Mouse (Mus musculus) 3T3-L1 (cell line): ENCODE measurements around the gene Baiap2.

ENCODE experiments used
- DNase-seq: peaks from one replicate; pipeline ENCODE4 v3.0.0-alpha.2; 2015; ENCODE audit warnings: low read depth, low spot score

Gene Baiap2

GRCm38 (mm10) chr11:119919897-119920296, 22.7 kb upstream of the Baiap2 start:
- DNase-seq: peak; percentile 79

GRCm38 (mm10) chr11:119920668-119921067, 21.9 kb upstream of the Baiap2 start:
- DNase-seq: no peak

GRCm38 (mm10) chr11:119925176-119925575, 17.4 kb upstream of the Baiap2 start:
- DNase-seq: peak; percentile 52

- no peak for DNase-seq
Observed at GRCm38 (mm10) chr11:119926762-119927161, 15.8 kb upstream of the Baiap2 start.

- DNase-seq: no peak
Observed at GRCm38 (mm10) chr11:119928023-119928681, 14.4 kb upstream of the Baiap2 start.

DNA sequence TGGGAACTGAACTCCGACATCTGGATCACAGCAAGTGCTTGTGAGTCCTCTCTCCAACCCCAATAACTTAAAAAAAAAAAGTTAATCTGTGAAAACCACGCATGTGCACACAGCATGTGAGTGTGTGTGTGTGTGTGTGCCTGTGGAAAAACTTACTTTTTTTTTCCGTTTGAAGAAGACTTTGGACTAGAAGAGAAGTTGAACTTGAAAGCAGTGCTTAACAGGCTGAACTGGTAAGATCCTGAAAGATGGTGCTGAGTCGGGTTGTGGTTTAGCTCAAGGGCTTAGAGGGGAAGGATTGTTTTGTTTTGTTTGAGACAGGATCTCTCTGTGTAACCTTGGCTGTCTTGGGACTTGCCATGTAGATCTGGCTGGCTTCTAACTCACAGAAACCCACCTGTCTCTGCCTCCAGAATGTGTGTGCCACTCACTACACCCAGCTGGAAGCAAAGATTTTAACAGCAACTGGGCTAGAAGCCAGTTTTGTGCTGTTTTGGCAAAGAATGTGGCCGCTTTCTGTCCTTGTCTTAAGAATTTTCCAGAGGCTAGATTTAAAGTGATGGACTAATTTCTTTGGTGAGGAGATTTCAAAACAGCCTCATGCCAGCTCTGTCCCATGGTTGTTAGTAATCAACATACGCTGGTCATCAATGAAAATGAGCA, 12.8 kb upstream of the Baiap2 start:
- DNase-seq: peak; percentile 68

- no peak for DNase-seq
Observed at GRCm38 (mm10) chr11:119931809-119932208, 10.8 kb upstream of the Baiap2 start.

DNA sequence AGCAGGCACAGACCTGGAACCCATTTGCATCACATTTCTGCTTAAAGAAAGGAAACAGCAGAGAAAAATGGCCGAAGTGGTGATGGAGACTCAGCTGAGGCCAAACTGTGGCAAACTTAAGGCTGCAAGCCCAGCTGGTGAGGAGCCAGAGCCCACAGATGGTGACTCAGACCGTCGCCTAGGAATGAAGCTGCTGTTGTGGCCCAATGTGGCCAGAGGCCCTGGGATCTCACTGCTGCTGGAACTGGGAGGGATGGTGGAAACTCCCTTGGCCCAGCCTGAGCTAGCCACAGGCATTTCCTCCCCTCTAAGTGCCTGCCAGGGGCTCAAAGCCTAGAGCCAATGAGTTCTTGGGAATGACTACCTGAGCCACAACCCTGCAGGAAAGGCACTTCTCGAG, 9.4 kb upstream of the Baiap2 start:
- DNase-seq: peak; percentile 100

- DNase-seq: peak; percentile 53
Observed at GRCm38 (mm10) chr11:119933819-119934583, 8.6 kb upstream of the Baiap2 start.

GRCm38 (mm10) chr11:119934773-119935172, 7.8 kb upstream of the Baiap2 start:
- no peak for DNase-seq

- peak; percentile 68 for DNase-seq
Observed at GRCm38 (mm10) chr11:119935457-119935856, 7.1 kb upstream of the Baiap2 start.

- DNase-seq: no peak
Observed at GRCm38 (mm10) chr11:119936456-119936855, 6.1 kb upstream of the Baiap2 start.

DNA sequence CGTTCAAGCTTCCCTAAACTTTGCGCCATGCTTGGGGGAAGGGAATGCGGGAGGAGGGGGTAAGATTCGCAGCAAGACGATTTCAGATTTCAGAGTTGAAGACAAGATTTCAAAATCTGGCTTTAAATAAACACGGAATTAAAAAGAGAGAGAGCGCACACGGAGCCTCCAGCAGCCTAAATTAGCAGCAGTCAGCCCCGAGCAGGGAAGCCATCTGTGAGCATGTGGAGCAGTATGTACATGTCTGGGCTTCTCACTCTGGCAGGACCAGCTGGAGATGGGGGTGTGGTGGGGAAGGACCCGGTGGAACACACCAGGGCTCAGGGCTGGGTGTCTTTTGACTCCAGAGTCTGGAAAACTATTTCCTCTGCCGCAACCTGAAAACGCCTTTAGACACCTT, 5.3 kb upstream of the Baiap2 start:
- no peak for DNase-seq

GRCm38 (mm10) chr11:119937772-119938502, 4.6 kb upstream of the Baiap2 start:
- DNase-seq: no peak

DNA sequence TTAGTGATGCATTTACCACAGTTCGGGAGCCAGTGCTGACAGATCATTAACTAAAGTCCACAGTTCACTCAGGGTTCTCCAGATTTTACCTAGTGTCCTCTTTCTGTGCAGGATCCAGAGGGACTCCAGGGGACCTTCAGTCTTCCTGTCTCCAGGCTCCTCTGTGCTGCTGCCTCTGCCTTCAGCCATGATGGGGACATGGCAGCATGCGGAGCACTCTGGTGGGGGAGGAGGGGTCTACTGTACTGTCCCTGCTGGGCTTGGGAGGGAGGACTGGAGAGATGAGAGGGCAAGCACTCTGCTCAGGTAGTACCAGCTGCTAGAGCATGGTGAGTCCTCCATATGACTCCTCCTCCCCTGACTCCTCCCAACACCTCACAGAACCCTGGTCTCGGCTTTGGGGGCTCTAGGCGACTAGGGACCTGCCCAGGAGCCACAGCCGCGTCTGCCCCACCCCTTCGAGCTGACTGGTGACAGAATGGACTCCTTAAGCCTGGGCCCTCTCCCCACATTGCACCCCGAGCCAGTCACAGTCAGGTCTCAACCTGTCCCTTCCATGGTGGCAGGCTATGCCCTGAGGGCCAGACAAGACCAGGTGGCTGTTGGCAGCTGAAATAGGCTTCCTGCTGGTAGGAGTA, 3.4 kb upstream of the Baiap2 start:
- DNase-seq: no peak

- DNase-seq: no peak
Observed at GRCm38 (mm10) chr11:119939711-119940106, 2.9 kb upstream of the Baiap2 start.

- no peak for DNase-seq
Observed at GRCm38 (mm10) chr11:119940142-119940541, 2.4 kb upstream of the Baiap2 start.

- no peak for DNase-seq
Observed at GRCm38 (mm10) chr11:119941794-119942193, 769 bp upstream of the Baiap2 start.

DNA sequence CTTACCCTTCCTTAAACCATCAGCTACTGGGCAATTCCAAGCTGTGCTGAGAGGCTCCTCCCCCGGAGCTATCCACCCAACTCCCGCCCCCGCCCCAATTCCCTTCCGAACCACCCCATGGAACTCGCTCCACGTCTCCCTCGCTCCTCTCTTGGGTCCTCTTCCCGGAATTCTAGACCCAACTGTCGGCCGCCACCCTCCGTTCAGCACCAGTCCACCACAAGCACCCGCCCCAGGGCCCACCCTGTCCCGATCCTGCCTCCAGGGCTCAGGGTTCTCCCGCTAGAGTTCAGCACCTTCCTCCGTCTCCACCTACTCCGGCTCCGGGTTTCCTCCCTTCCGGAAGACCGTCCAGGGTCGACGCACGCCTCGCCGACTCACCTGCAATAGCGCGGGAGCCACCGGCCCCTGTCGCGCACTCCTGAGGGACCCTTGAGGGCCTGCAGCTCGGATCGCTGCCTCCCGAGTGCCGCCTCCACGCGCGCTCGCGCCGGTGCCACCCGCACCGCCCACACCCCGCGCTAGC, 299 bp upstream of the Baiap2 start:
- peak; percentile 80 for DNase-seq

GRCm38 (mm10) chr11:119943428-119943988, 945 bp downstream of the Baiap2 start:
- DNase-seq: peak; percentile 72

- DNase-seq: no peak
Observed at GRCm38 (mm10) chr11:119945343-119945742, 2.8 kb downstream of the Baiap2 start.
